Mouse (Mus musculus) embryonic fibroblast, embryonic 13.5 days (primary cell): ENCODE measurements around the gene Ckap2l.

ENCODE experiments used
- CTCF ChIP-seq: IDR thresholded peaks from 2 replicates; pipeline ENCODE4 v1.5.1; 2011; ENCODE audit warnings: mild to moderate bottlenecking, control low read depth, low read length, moderate library complexity, borderline replicate concordance; ENCODE audit not compliant: insufficient read depth
- POLR2A ChIP-seq: IDR thresholded peaks from 2 replicates; pipeline ENCODE4 v1.6.1; 2011; ENCODE audit warnings: low read depth, mild to moderate bottlenecking, control low read depth, low read length, moderate library complexity

- no peak for TF ChIP-seq POLR2A
- TF ChIP-seq CTCF: no peak
These were observed 23.1 kb upstream of the Ckap2l start for GRCm38 (mm10) chr2:129320033-129320605.
